Mouse (Mus musculus) ES-Bruce4 (cell line): ENCODE results near the gene Zfp217.

Source experiments
- CTCF ChIP-seq: IDR thresholded peaks from one replicate; pipeline ENCODE4 v1.8.1; 2011; ENCODE audit warnings: low read depth, low read length
- POLR2A ChIP-seq: IDR thresholded peaks from one replicate; pipeline ENCODE4 v1.8.1; 2011; ENCODE audit warnings: low read length; ENCODE audit not compliant: insufficient read depth

DNA sequence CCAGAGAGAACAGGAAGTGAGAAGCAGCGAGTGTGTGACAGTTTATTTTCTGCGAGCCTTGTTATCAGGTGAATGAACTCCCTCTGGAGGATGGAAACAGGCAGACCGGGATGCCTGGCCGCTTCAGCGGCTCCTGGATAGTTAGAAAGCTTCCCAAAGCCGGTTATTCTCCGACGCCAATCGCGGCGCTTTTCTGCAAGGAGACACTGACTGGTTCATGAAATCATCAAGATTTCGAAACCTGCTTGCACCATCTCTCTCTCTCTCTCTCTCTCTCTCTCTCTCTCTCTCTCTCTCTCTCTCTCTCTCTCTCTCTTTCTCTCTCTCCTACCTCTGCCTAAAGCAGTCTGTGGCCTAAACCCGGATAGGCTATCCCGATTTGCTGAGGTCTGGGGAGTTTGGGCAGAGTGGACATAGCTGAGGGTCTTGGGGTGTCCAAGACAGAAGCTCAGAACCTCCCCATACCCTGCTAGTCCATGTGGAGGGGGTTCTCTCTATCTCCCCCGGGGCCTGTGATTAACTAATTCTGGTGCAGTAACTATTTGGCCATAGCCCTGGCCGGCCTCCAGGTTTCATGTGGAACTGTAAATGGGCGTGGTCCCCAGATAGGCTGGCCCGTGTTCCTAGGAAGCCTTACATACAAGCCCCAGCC lies 7.3 kb upstream of the Zfp217 start:
- TF ChIP-seq CTCF (no peak), POLR2A (no peak)
